Mouse (Mus musculus) E14TG2a.4 (cell line): ENCODE results near the gene Pou2f1.

ENCODE experiments used
- CTCF ChIP-seq: conservative IDR thresholded peaks from 2 replicates; pipeline ENCODE4 v1.5.1; 2014; ENCODE audit warnings: low read length
- NANOG ChIP-seq: IDR thresholded peaks from 2 replicates; pipeline ENCODE4 v1.6.1; 2014; ENCODE audit warnings: borderline replicate concordance, low read length, mixed read lengths

- TF ChIP-seq CTCF (no peak), NANOG (no peak)
Observed at GRCm38 (mm10) chr1:165969001-165969690, 33.3 kb downstream of the Pou2f1 start.
